Mouse (Mus musculus): ENCODE results near the gene Smok3b. TPM values are rescaled to one million over a fixed set of nuclear protein-coding genes. Genes with fewer than 3 reads are reported as not detected.

The Smok3b gene
- total and polyA plus RNA-seq, 3 experiments: not detected

- in situ Hi-C loops (cut with MboI; ENCODE audit: low pct_ligation_motif_present, low pct_unique_long_range_greater_than_20kb, low sequenced_read_pairs) (no loop called here), dilution Hi-C loops (cut with MboI; ENCODE audit: extremely low pct_ligation_motif_present, extremely low pct_unique_long_range_greater_than_20kb, low sequenced_read_pairs) (no loop called here)
- no peaks in the 10 kb centered on the region for H3K4me1 ChIP-seq (ENCODE audit: control insufficient read depth in 1 of 2, insufficient read depth in 2 of 2)
These were observed 73.2 kb downstream of the Smok3b start for GRCm38 (mm10) chr5:138094474-138094873.

More at GRCm38 (mm10) chr5:138094474-138094873, 73.2 kb downstream of the Smok3b start:
- DNase-seq (ENCODE audit: extremely low read depth): no peak
- Histone ChIP-seq H3K4me3 (replicated peaks in 1 of 3; ENCODE audit: low read depth in 2 of 3, low read length in 2 of 3, poor library complexity in 1 of 3) (no peak overlapping the region), H3K79me2 (replicated peaks; ENCODE audit: control insufficient read depth, extremely low read depth, insufficient read depth, poor library complexity, severe bottlenecking) (peaks cover 19% of the 10 kb centered on the region), H3K9ac (ENCODE audit: insufficient read depth, low read depth) (no peak overlapping the region), H3K27me3 (replicated peaks) (no peaks in the 10 kb centered on the region), H3K27ac (ENCODE audit: insufficient read depth, low read depth) (no peak overlapping the region), H3K36me3 (replicated peaks in 1 of 2; ENCODE audit: control insufficient read depth in 1 of 2, insufficient read depth in 1 of 2, low read length in 1 of 2) (peaks cover 52 to 78% of the 10 kb centered on the region in 2 experiments), H3K4me2 (ENCODE audit: insufficient read depth, low read depth, poor library complexity, severe bottlenecking) (no peak overlapping the region), H3K9me3 (replicated peaks; ENCODE audit: low read length) (peaks cover 3% of the 10 kb centered on the region)
- TF ChIP-seq E2F4 (IDR thresholded peaks at IDR 0.05; ENCODE audit: insufficient replicate concordance, low read depth, low read length) (no peak), UBTF (IDR thresholded peaks at IDR 0.05; ENCODE audit: low read depth, low read length) (no peak), HCFC1 (IDR thresholded peaks at IDR 0.05; ENCODE audit: low read depth, low read length) (no peak), TCF12 (IDR thresholded peaks at IDR 0.05; ENCODE audit: low read depth, low read length) (no peak), USF1 (IDR thresholded peaks at IDR 0.05; ENCODE audit: low read depth, low read length) (no peak), CTCF (conservative IDR thresholded peaks at IDR 0.05 in 1 of 2, IDR thresholded peaks at IDR 0.05 in 1 of 2; ENCODE audit: low read depth in 2 of 2, low read length in 2 of 2) (no peak)

Other genes with a start within 250 kb of the Smok3b start
Only the 20 nearest of the 23 such genes appear.
- 32.7 and 38.5 TPM in 2 replicates for gene Mepce, start 233.8 kb upstream of the Smok3b start, total RNA-seq (2012; rRNA removed)
- gene Mepce, start 233.8 kb upstream of the Smok3b start, total RNA-seq (2014; rRNA removed): 31.1 and 37.3 TPM in 2 replicates
- 42.4 and 43.7 TPM in 2 replicates for gene Mepce, start 233.8 kb upstream of the Smok3b start, polyA plus RNA-seq (2012; ENCODE audit: insufficient read length, low read depth)
- 1.3 and 1.9 TPM in 2 replicates for gene Zcwpw1, start 233.6 kb upstream of the Smok3b start, total RNA-seq (2012; rRNA removed)
- 2.3 and 3.0 TPM in 2 replicates for gene Zcwpw1, start 233.6 kb upstream of the Smok3b start, total RNA-seq (2014; rRNA removed)
- gene Zcwpw1, start 233.6 kb upstream of the Smok3b start, polyA plus RNA-seq (2012; ENCODE audit: insufficient read length, low read depth): 1.5 and 2.8 TPM in 2 replicates
- 0.08 and 0.13 TPM in 2 replicates for gene Pilra, start 185.1 kb upstream of the Smok3b start, total RNA-seq (2012; rRNA removed)
- gene Pilra, start 185.1 kb upstream of the Smok3b start, total RNA-seq (2014; rRNA removed): not detected in 2 replicates
- gene Pilra, start 185.1 kb upstream of the Smok3b start, polyA plus RNA-seq (2012; ENCODE audit: insufficient read length, low read depth): 0.42 and 0.66 TPM in 2 replicates
- not detected in 2 replicates for gene Pilrb1, start 163.3 kb upstream of the Smok3b start, total RNA-seq (2012; rRNA removed)
- not detected in 2 replicates for gene Pilrb1, start 163.3 kb upstream of the Smok3b start, total RNA-seq (2014; rRNA removed)
- not detected in 2 replicates for gene Pilrb1, start 163.3 kb upstream of the Smok3b start, polyA plus RNA-seq (2012; ENCODE audit: insufficient read length, low read depth)
- not detected in 2 replicates for gene Pilrb2, start 149.6 kb upstream of the Smok3b start, total RNA-seq (2012; rRNA removed)
- gene Pilrb2, start 149.6 kb upstream of the Smok3b start, total RNA-seq (2014; rRNA removed): not detected in 2 replicates
- not detected in 2 replicates for gene Pilrb2, start 149.6 kb upstream of the Smok3b start, polyA plus RNA-seq (2012; ENCODE audit: insufficient read length, low read depth)
- not detected in 2 replicates for gene Cyp3a13, start 99.8 kb upstream of the Smok3b start, total RNA-seq (2012; rRNA removed)
- not detected in 2 replicates for gene Cyp3a13, start 99.8 kb upstream of the Smok3b start, total RNA-seq (2014; rRNA removed)
- gene Cyp3a13, start 99.8 kb upstream of the Smok3b start, polyA plus RNA-seq (2012; ENCODE audit: insufficient read length, low read depth): 0.16 TPM in 1 of 2 replicates, not detected in the other
- not detected in 2 replicates for gene Gjc3, start 58.3 kb upstream of the Smok3b start, total RNA-seq (2012; rRNA removed)
- not detected in 2 replicates for gene Gjc3, start 58.3 kb upstream of the Smok3b start, total RNA-seq (2014; rRNA removed)
- gene Gjc3, start 58.3 kb upstream of the Smok3b start, polyA plus RNA-seq (2012; ENCODE audit: insufficient read length, low read depth): not detected in 2 replicates
- gene Azgp1, start 39.9 kb upstream of the Smok3b start, total RNA-seq (2012; rRNA removed): not detected in 2 replicates
- not detected in 2 replicates for gene Azgp1, start 39.9 kb upstream of the Smok3b start, total RNA-seq (2014; rRNA removed)
- gene Azgp1, start 39.9 kb upstream of the Smok3b start, polyA plus RNA-seq (2012; ENCODE audit: insufficient read length, low read depth): not detected in 2 replicates
- not detected in 2 replicates for gene Smok3a, start 168 bp upstream of the Smok3b start, total RNA-seq (2012; rRNA removed)
- not detected in 2 replicates for gene Smok3a, start 168 bp upstream of the Smok3b start, total RNA-seq (2014; rRNA removed)
- gene Smok3a, start 168 bp upstream of the Smok3b start, polyA plus RNA-seq (2012; ENCODE audit: insufficient read length, low read depth): not detected in 2 replicates
- not detected in 2 replicates for gene Smok3c, start 31.8 kb downstream of the Smok3b start, total RNA-seq (2012; rRNA removed)
- not detected in 2 replicates for gene Smok3c, start 31.8 kb downstream of the Smok3b start, total RNA-seq (2014; rRNA removed)
- not detected in 2 replicates for gene Smok3c, start 31.8 kb downstream of the Smok3b start, polyA plus RNA-seq (2012; ENCODE audit: insufficient read length, low read depth)
- gene Zkscan1, start 63.7 kb downstream of the Smok3b start, total RNA-seq (2012; rRNA removed): 9.5 and 10.5 TPM in 2 replicates
- 10.7 and 12.0 TPM in 2 replicates for gene Zkscan1, start 63.7 kb downstream of the Smok3b start, total RNA-seq (2014; rRNA removed)
- gene Zkscan1, start 63.7 kb downstream of the Smok3b start, polyA plus RNA-seq (2012; ENCODE audit: insufficient read length, low read depth): 8.9 and 9.2 TPM in 2 replicates
- gene Zscan21, start 95.5 kb downstream of the Smok3b start, total RNA-seq (2012; rRNA removed): 9.0 and 10.8 TPM in 2 replicates
- 9.0 and 9.6 TPM in 2 replicates for gene Zscan21, start 95.5 kb downstream of the Smok3b start, total RNA-seq (2014; rRNA removed)
- gene Zscan21, start 95.5 kb downstream of the Smok3b start, polyA plus RNA-seq (2012; ENCODE audit: insufficient read length, low read depth): 12.1 and 13.6 TPM in 2 replicates
- 5.2 and 5.8 TPM in 2 replicates for gene Zfp113, start 134.3 kb downstream of the Smok3b start, total RNA-seq (2012; rRNA removed)
- 5.5 and 7.0 TPM in 2 replicates for gene Zfp113, start 134.3 kb downstream of the Smok3b start, total RNA-seq (2014; rRNA removed)
- gene Zfp113, start 134.3 kb downstream of the Smok3b start, polyA plus RNA-seq (2012; ENCODE audit: insufficient read length, low read depth): 4.1 and 4.4 TPM in 2 replicates
- gene Cops6, start 139.6 kb downstream of the Smok3b start, total RNA-seq (2012; rRNA removed): 78.4 and 80.6 TPM in 2 replicates
- 86.4 and 88.4 TPM in 2 replicates for gene Cops6, start 139.6 kb downstream of the Smok3b start, total RNA-seq (2014; rRNA removed)
- gene Cops6, start 139.6 kb downstream of the Smok3b start, polyA plus RNA-seq (2012; ENCODE audit: insufficient read length, low read depth): 205 and 210 TPM in 2 replicates
- gene Ap4m1, start 150.6 kb downstream of the Smok3b start, total RNA-seq (2012; rRNA removed): 16.7 and 17.4 TPM in 2 replicates
- 20.4 and 21.5 TPM in 2 replicates for gene Ap4m1, start 150.6 kb downstream of the Smok3b start, total RNA-seq (2014; rRNA removed)
- 26.3 and 27.5 TPM in 2 replicates for gene Ap4m1, start 150.6 kb downstream of the Smok3b start, polyA plus RNA-seq (2012; ENCODE audit: insufficient read length, low read depth)
- 146 and 193 TPM in 2 replicates for gene Mcm7, start 151.0 kb downstream of the Smok3b start, total RNA-seq (2012; rRNA removed)
- 206 and 209 TPM in 2 replicates for gene Mcm7, start 151.0 kb downstream of the Smok3b start, total RNA-seq (2014; rRNA removed)
- gene Mcm7, start 151.0 kb downstream of the Smok3b start, polyA plus RNA-seq (2012; ENCODE audit: insufficient read length, low read depth): 267 and 277 TPM in 2 replicates
- 60.9 and 62.1 TPM in 2 replicates for gene Taf6, start 166.0 kb downstream of the Smok3b start, total RNA-seq (2012; rRNA removed)
- gene Taf6, start 166.0 kb downstream of the Smok3b start, total RNA-seq (2014; rRNA removed): 59.8 and 60.2 TPM in 2 replicates
- 56.8 and 61.5 TPM in 2 replicates for gene Taf6, start 166.0 kb downstream of the Smok3b start, polyA plus RNA-seq (2012; ENCODE audit: insufficient read length, low read depth)
- 19.2 and 22.5 TPM in 2 replicates for gene Cnpy4, start 166.1 kb downstream of the Smok3b start, total RNA-seq (2012; rRNA removed)
- 21.6 and 26.7 TPM in 2 replicates for gene Cnpy4, start 166.1 kb downstream of the Smok3b start, total RNA-seq (2014; rRNA removed)
- 24.9 and 31.0 TPM in 2 replicates for gene Cnpy4, start 166.1 kb downstream of the Smok3b start, polyA plus RNA-seq (2012; ENCODE audit: insufficient read length, low read depth)
- gene Mblac1, start 172.9 kb downstream of the Smok3b start, total RNA-seq (2012; rRNA removed): 0.84 and 1.4 TPM in 2 replicates
- gene Mblac1, start 172.9 kb downstream of the Smok3b start, total RNA-seq (2014; rRNA removed): 0.17 TPM in 1 of 2 replicates, not detected in the other
- gene Mblac1, start 172.9 kb downstream of the Smok3b start, polyA plus RNA-seq (2012; ENCODE audit: insufficient read length, low read depth): 0.31 and 0.41 TPM in 2 replicates
- not detected in 2 replicates for gene Nxpe5, start 204.5 kb downstream of the Smok3b start, total RNA-seq (2012; rRNA removed)
- gene Nxpe5, start 204.5 kb downstream of the Smok3b start, total RNA-seq (2014; rRNA removed): not detected in 2 replicates
- gene Nxpe5, start 204.5 kb downstream of the Smok3b start, polyA plus RNA-seq (2012; ENCODE audit: insufficient read length, low read depth): not detected in 2 replicates